Mouse (Mus musculus) limb, embryonic 14.5 days (tissue): ENCODE data around the gene Bach2. TPM values are rescaled to one million over a fixed set of nuclear protein-coding genes. Genes with fewer than 3 reads are reported as not detected.
A peak's percentile ranks its signal among the peaks of the same experiment; 100 is the strongest.

ENCODE experiments used
- ATAC-seq: fragments of 200-750 bp; cut with Nextera tagmentation; 2 replicates; pipeline ENCODE4 v1.8.0; 2017; ENCODE audit warnings: low read depth, moderate number of reproducible peaks, moderate TSS enrichment; ENCODE audit not compliant: low FRiP score
- DNase-seq: peaks from one replicate; pipeline ENCODE4 v3.0.0-alpha.2; 2015; ENCODE audit warnings: low spot score
- H3K27ac ChIP-seq: fragments of 300-500 bp; sonication (generic); replicated peaks from 2 replicates; pipeline ENCODE4 v1.5.1; 2014; ENCODE audit warnings: low read depth, mild to moderate bottlenecking, low read length, moderate library complexity, mixed read lengths
- H3K27me3 ChIP-seq: fragments of 300-500 bp; sonication (generic); 2 replicates; pipeline ENCODE4 v1.6.1; 2014; ENCODE audit warnings: low read length, mixed read lengths; ENCODE audit not compliant: control insufficient read depth, insufficient read depth
- H3K36me3 ChIP-seq: fragments of 300-500 bp; sonication (generic); 2 replicates; pipeline ENCODE4 v1.6.1; 2014; ENCODE audit warnings: mild to moderate bottlenecking, low read length, moderate library complexity, mixed read lengths; ENCODE audit not compliant: control insufficient read depth, insufficient read depth
- H3K4me1 ChIP-seq: fragments of 300-500 bp; sonication (generic); 2 replicates; pipeline ENCODE4 v1.6.1; 2014; ENCODE audit warnings: antibody characterized with exemption, low read length, mixed read lengths; ENCODE audit not compliant: control insufficient read depth, insufficient read depth
- H3K4me2 ChIP-seq: fragments of 300-500 bp; sonication (generic); replicated peaks from 2 replicates; pipeline ENCODE4 v1.6.1; 2014; ENCODE audit warnings: low read depth, mild to moderate bottlenecking, low read length, moderate library complexity; ENCODE audit not compliant: severe bottlenecking
- H3K4me3 ChIP-seq: fragments of 300-500 bp; sonication (generic); replicated peaks from 2 replicates; pipeline ENCODE4 v1.5.1; 2014; ENCODE audit warnings: low read length
- H3K9ac ChIP-seq: fragments of 300-500 bp; sonication (generic); 2 replicates; pipeline ENCODE4 v1.6.1; 2014; ENCODE audit warnings: mild to moderate bottlenecking, low read depth, low read length, moderate library complexity; ENCODE audit not compliant: severe bottlenecking
- H3K9me3 ChIP-seq: fragments of 300-500 bp; sonication (generic); 2 replicates; pipeline ENCODE4 v1.6.1; 2016; ENCODE audit warnings: low read length; ENCODE audit not compliant: control insufficient read depth
- POLR2A ChIP-seq: fragments of 200-500 bp; IDR thresholded peaks from 2 replicates; pipeline ENCODE4 v1.8.0; 2012; ENCODE audit warnings: inconsistent platforms, mild to moderate bottlenecking, moderate library complexity, borderline replicate concordance; ENCODE audit not compliant: insufficient read depth, insufficient read length; ENCODE audit errors: extremely low read depth
- WGBS: fragments of 180-500 bp; shearing (Covaris S2); extraction: QIAGEN DNeasy Blood & Tissue Kit; methylation state at CpG from one replicate; pipeline ENCODE4 v1.1.7; 2014; 5-methylcytosine and 5-hydroxymethylcytosine counted together
- polyA plus RNA-seq, 2 experiments: library from polyadenylated mRNA; depleted of rRNA in 1 of 2; stranded (reverse) in 1 of 2; unstranded in 1 of 2; fragments of >200 nt; fragmentation: Nextera tagmentation in 1 of 2; extraction: Ambion mirVana in 1 of 2; gene quantifications; 2 replicates each; pipeline versions ENCODE4 v1.2.1 to v1.2.3; 2012 to 2014

Bach2 gene
- polyA plus RNA-seq, 2 experiments, result 6.0 to 9.6 TPM

DNA sequence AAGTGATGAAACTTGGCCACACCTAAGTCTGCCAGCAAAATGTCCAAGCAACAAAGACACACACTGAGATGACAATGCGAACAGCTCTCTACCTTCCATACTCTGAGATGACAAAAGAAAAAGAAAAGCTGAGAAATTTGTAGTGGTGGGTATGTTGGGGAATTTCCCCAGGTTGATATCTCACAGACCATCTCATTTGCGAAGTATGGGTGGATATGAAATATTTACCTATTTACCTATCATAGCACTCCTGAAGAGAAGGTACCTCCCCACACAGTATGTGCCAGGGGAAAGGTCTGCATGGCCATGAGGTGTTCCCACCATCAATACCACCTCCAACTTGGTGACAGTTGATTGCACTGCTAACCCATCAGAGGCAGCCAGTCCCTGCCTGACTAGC lies 13.4 kb upstream of the Bach2 start:
- 90% methylated on average over 2 of the region's 2 CpGs for WGBS
- H3K4me1 ChIP-seq, result peaks cover 8% of the 10 kb centered on the region; the same call in 1 of the 2 replicates

DNA sequence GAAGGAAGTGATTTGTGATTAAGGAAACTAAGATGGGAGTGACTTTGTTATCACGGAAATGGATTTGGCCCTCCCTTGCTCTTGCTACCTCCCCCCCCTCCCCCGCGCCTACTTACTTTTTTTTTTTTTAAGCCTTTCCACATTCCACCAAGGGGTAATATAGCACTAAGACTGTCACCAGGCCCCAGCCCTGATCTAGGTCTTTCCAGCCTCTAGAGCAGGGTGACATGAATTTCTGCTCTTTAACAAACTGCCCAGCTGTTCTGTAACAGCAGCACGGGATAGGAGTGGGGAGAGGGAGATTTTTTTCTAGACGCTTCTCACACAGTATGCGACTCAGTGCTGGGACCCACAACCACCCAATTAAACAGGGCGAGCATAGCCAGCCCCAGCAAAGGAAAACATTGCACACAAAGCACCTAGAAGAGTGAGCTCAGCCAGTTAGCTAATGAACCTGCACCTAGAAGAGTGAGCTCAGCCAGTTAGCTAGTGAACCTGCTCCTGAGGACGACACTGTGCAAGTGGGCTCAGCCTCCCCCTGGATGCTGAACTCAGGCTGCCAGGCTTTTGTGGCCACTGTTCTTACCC lies 10.5 kb upstream of the Bach2 start:
- 0 out of 2 replicates have a peak, but pooled peaks cover 3% of the 10 kb centered on the region for H3K4me1 ChIP-seq
- H3K36me3 ChIP-seq, result no peaks in the 10 kb centered on the region
- DNase-seq (no peak), ATAC-seq (0 out of 2 replicates have a peak, but pooled peaks have one; percentile 15)
- no peak overlapping the region for H3K4me2 ChIP-seq
- H3K27me3 ChIP-seq, result no peaks in the 10 kb centered on the region
- H3K4me3 ChIP-seq, result no peak overlapping the region
- WGBS, result 40% methylated on average over 8 of the region's 8 CpGs
- TF ChIP-seq POLR2A, result no peak
- H3K9ac ChIP-seq, result no peak overlapping the region
- H3K9me3 ChIP-seq, result no peaks in the 10 kb centered on the region
- no peak overlapping the region for H3K27ac ChIP-seq

More for the DNA sequence above, 13.4 kb upstream of the Bach2 start:
- H3K36me3 ChIP-seq, result no peaks in the 10 kb centered on the region
- H3K4me3 ChIP-seq, result no peak overlapping the region
- H3K9ac ChIP-seq, result no peak overlapping the region
- H3K9me3 ChIP-seq, result no peaks in the 10 kb centered on the region
- no peak overlapping the region for H3K4me2 ChIP-seq
- DNase-seq (no peak), ATAC-seq (no peak)
- H3K27me3 ChIP-seq, result no peaks in the 10 kb centered on the region
- no peak overlapping the region for H3K27ac ChIP-seq
- no peak for TF ChIP-seq POLR2A

DNA sequence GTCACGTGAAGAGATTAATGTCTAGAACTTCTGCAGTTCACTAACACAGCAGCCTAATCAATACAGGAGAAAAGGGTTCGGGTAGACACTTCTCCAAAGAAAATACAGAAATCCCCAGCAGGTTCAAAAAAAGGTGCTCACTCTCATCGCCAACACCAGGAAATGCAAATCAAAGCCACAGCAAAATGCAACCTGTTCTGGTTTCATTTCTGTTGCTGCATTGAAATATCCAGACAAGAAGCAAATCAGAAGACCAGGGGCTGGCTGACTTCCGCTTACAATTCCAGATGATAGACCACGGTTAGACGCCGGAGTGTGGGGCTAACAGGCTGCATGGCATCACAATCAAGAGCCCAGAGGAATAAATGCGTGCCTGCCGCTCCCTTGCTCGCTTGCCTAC lies 9.3 kb upstream of the Bach2 start:
- Histone ChIP-seq H3K9ac (no peak overlapping the region), H3K4me2 (no peak overlapping the region), H3K27me3 (no peaks in the 10 kb centered on the region), H3K9me3 (no peaks in the 10 kb centered on the region), H3K36me3 (no peaks in the 10 kb centered on the region), H3K27ac (no peak overlapping the region), H3K4me1 (0 out of 2 replicates have a peak, but pooled peaks cover 3% of the 10 kb centered on the region), H3K4me3 (no peak overlapping the region)
- DNase-seq, result no peak
- TF ChIP-seq POLR2A, result no peak
- WGBS, result 79% methylated on average over 10 of the region's 10 CpGs
- no peak for ATAC-seq

DNA sequence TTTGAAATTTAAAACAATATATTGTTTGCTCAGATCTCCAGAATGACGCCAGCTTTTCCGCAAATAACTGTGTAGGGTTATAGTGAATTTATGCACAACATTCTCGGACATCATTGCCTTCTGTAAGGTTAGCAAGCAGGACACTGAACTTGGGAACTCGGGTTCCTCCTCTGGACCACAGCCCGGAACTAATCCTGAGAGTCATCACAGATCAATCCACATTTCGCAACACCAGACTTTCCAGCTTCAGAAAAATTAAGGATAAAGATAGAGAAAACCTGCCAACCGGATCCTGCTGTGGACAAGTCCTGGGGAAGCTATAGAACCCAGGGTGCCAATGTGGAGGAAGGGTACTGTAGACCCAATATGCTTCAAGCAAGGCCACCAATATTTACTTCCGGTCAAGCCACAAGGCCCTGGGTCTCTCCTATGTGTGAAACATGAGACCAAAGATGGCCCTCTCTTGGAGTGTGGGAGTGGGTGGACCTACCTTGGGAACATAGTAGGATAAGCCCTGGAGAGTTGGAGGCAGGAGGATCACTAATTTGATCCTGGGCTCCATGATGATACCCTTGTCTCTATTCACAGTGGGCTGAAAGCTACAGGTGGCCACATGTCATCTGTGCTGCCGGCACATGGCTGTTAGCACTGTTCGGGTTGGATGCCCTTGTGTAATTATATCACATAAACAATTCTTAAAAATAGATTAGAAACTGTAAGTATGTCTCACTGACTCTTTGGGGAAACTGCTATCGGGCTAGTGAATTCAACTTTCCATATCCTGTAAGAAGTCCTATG lies 7.1 kb upstream of the Bach2 start:
- H3K9me3 ChIP-seq, result no peaks in the 10 kb centered on the region
- H3K27me3 ChIP-seq, result no peaks in the 10 kb centered on the region
- ATAC-seq (no peak), DNase-seq (no peak)
- WGBS, result 88% methylated on average over 11 of the region's 11 CpGs
- H3K36me3 ChIP-seq, result no peaks in the 10 kb centered on the region
- peaks cover 13% of the 10 kb centered on the region for H3K4me1 ChIP-seq
- TF ChIP-seq POLR2A, result no peak
- H3K4me2 ChIP-seq, result no peak overlapping the region
- no peak overlapping the region for H3K4me3 ChIP-seq
- H3K9ac ChIP-seq, result no peak overlapping the region
- H3K27ac ChIP-seq, result no peak overlapping the region

- WGBS, result 30% methylated on average over 16 of the region's 16 CpGs
- H3K9ac ChIP-seq, result no peak overlapping the region
- DNase-seq (no peak), ATAC-seq (no peak)
- no peak overlapping the region for H3K27ac ChIP-seq
- TF ChIP-seq POLR2A, result no peak
- H3K4me3 ChIP-seq, result no peak overlapping the region
- H3K4me1 ChIP-seq, result peaks cover 26% of the 10 kb centered on the region
- no peak overlapping the region for H3K4me2 ChIP-seq
- H3K9me3 ChIP-seq, result no peaks in the 10 kb centered on the region
- H3K36me3 ChIP-seq, result no peaks in the 10 kb centered on the region
- H3K27me3 ChIP-seq, result no peaks in the 10 kb centered on the region
Measured at GRCm38 (mm10) chr4:32235920-32236705, 2.5 kb upstream of the Bach2 start.
